Mouse (Mus musculus): ENCODE data around the gene Calhm2. TPM values are rescaled to one million over a fixed set of nuclear protein-coding genes. Genes with fewer than 3 reads are reported as not detected.

Calhm2 gene
- total RNA-seq, 2 experiments from 2014 or later: 5.6 to 6.1 TPM

GRCm38 (mm10) chr19:47089718-47090525 lies 48.2 kb downstream of the Calhm2 start:
- no peak for DNase-seq (ENCODE audit: low spot score in 2 of 2)

GRCm38 (mm10) chr19:47088226-47088625 lies 49.9 kb downstream of the Calhm2 start:
- DNase-seq (ENCODE audit: low spot score in 2 of 2): no peak

GRCm38 (mm10) chr19:47067924-47068611 lies 70.0 kb downstream of the Calhm2 start:
- DNase-seq (ENCODE audit: low spot score in 2 of 2): peak; percentile 71 to 85

- peak; percentile 92 to 97 for DNase-seq (ENCODE audit: low spot score in 2 of 2)
Observed at GRCm38 (mm10) chr19:47067096-47067882, 70.8 kb downstream of the Calhm2 start, which contains the start of gene Taf5. Gene Taf5 (plus strand): TSS chr19:47067746.

GRCm38 (mm10) chr19:47065860-47066259 lies 72.2 kb downstream of the Calhm2 start:
- DNase-seq (ENCODE audit: low spot score in 2 of 2): no peak

GRCm38 (mm10) chr19:47057684-47058083 lies 80.4 kb downstream of the Calhm2 start:
- no peak for DNase-seq (ENCODE audit: low spot score in 2 of 2)

Other genes starting within 250 kb of the Calhm2 start
- under 1 TPM; 0.08 to 0.25 TPM for gene Ina, start 123.6 kb downstream of the Calhm2 start, total RNA-seq (2021)
- 10 to 100 TPM; 68.7 to 80.2 TPM for gene Nt5c2, start 123.1 kb downstream of the Calhm2 start, total RNA-seq (2021)
- 1 to 10 TPM; 5.3 to 7.0 TPM for gene Pcgf6, start 87.4 kb downstream of the Calhm2 start, total RNA-seq (2021)
- gene Taf5, start 70.5 kb downstream of the Calhm2 start, total RNA-seq (2021): 1 to 10 TPM; 4.0 to 4.1 TPM
- gene Usmg5, start 47.6 kb downstream of the Calhm2 start, total RNA-seq (2021): 100 to 1,000 TPM; 864 to 878 TPM
- gene Pdcd11, start 47.5 kb downstream of the Calhm2 start, total RNA-seq (2021): 10 to 100 TPM; 14.2 to 16.3 TPM
- not detected for gene Calhm1, start 6.0 kb upstream of the Calhm2 start, total RNA-seq (2021)
- not detected for gene Calhm3, start 19.5 kb upstream of the Calhm2 start, total RNA-seq (2021)
- 10 to 100 TPM; 30.8 to 33.0 TPM for gene Neurl1a, start 40.5 kb upstream of the Calhm2 start, total RNA-seq (2021)

Measured in gastrocnemius, postnatal 4 days (tissue).